9 mouse cellular contexts compared by ENCODE assay signal in the genomic region with DNA sequence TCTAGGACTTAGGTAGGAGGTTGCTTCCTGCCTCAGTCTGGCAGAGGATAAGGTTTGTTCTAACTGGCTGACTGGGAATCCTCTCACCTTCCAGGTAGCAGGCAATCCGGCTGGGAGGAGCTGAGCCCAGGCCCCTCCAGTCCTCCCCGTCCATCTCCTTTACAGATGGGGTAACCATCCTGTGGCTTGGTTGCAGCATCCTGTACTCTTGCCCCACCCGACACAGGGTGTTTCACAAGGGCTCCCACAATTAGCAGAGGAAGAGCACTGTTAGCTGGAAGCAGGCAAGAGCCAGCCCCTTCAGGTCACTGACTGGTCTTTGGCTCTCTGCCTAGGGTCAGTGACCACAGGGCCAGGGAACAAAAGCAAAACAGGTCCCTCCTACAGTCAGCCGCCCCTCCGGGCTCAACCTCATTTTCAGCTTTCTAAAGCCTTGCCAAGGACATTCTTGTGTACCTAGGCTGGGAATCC. TPM values are rescaled to one million over a fixed set of nuclear protein-coding genes. Genes with fewer than 3 reads are reported as not detected.
DNase-seq lines count a peak whose midpoint lies in the region; ATAC-seq and TF ChIP-seq lines count a peak whose summit lies in the region.
"Had no signal": no experiment of that assay in that cellular context is flagged by ENCODE, and none has a peak within 500 bp of the region (broad histone marks: within the 10 kb centered on the region; RNA-seq: fewer than 3 reads in every experiment).

No protein-coding gene starts in this region.

- no peak for TF ChIP-seq CTCF in cerebellum, adult 2 months (IDR thresholded peaks at IDR 0.05; ENCODE audit: borderline replicate concordance, insufficient read depth, low read depth, low read length)

- H3K9me3 ChIP-seq in heart, embryonic 13.5 days, result no peaks in the 10 kb centered on the region

- no peaks in the 10 kb centered on the region for H3K27me3 ChIP-seq in cerebellum, adult 2 months (ENCODE audit: control insufficient read depth, insufficient read depth, low read length)
- no peaks in the 10 kb centered on the region for H3K27me3 ChIP-seq in heart, embryonic 13.5 days (replicated peaks)

- H3K4me1 ChIP-seq in cerebellum, adult 2 months (ENCODE audit: control insufficient read depth, insufficient read depth, low read length), result peaks cover 22% of the 10 kb centered on the region
- peaks cover 48% of the 10 kb centered on the region for H3K4me1 ChIP-seq in heart, embryonic 13.5 days

- peaks cover 79% of the 10 kb centered on the region for H3K79me2 ChIP-seq in macrophage (ENCODE audit: inconsistent target)

- H3K36me3 ChIP-seq in heart, embryonic 13.5 days, result peaks cover 30% of the 10 kb centered on the region
- no peaks in the 10 kb centered on the region for H3K36me3 ChIP-seq in macrophage (ENCODE audit: inconsistent target)

- ATAC-seq in heart, embryonic 13.5 days (ENCODE audit: extremely low read depth, insufficient number of reproducible peaks, low FRiP score, low TSS enrichment), result no peak

- WGBS in cerebellum, adult 2 months, result 42% methylated on average over 5 of the region's 5 CpGs
- WGBS in heart, embryonic 13.5 days, result 39% methylated on average over 5 of the region's 5 CpGs
- WGBS in macrophage (ENCODE audit: missing documents), result 0% methylated on average over 5 of the region's 5 CpGs

- DNase-seq in cerebellum, adult 2 months, result no peak
- DNase-seq in cerebellum, postnatal 10 days, result no peak
- DNase-seq in adipocyte (ENCODE audit: low spot score), result peak; percentile 54
- peak; percentile 79 to 94 for DNase-seq in kidney, postnatal 25 days
- DNase-seq in right cerebral cortex, postnatal 25 days, result no peak
- no peak for DNase-seq in left cerebral cortex, adult 18-20 months (ENCODE audit: low spot score in 2 of 2)

- peak overlapping the region; percentile 97 for H3K9ac ChIP-seq in heart, embryonic 13.5 days

- H3K27ac ChIP-seq in cerebellum, adult 2 months (ENCODE audit: insufficient read depth, low read length), result peak overlapping the region; percentile 33
- H3K27ac ChIP-seq in heart, embryonic 13.5 days (replicated peaks), result peak overlapping the region; percentile 91
- H3K27ac ChIP-seq in macrophage, result peak overlapping the region; percentile 99

- H3K4me2 ChIP-seq in heart, embryonic 13.5 days, result peak overlapping the region; percentile 76

- no peak for TF ChIP-seq POLR2A in cerebellum, adult 2 months (IDR thresholded peaks at IDR 0.05; ENCODE audit: borderline replicate concordance, insufficient read depth, low read length)

- no peak overlapping the region for H3K4me3 ChIP-seq in cerebellum, adult 2 months (replicated peaks; ENCODE audit: insufficient read depth, low read depth, low read length)
- H3K4me3 ChIP-seq in heart, embryonic 13.5 days, result peak overlapping the region; percentile 93
- H3K4me3 ChIP-seq in macrophage (ENCODE audit: inconsistent target), result peak overlapping the region; percentile 52

RNA-seq across cellular contexts. Expression of a gene that starts 3.0 kb away (rescaled TPM):
- 60.5 and 65.3 TPM in 2 replicates for polyA plus RNA-seq in cerebellum, adult 2 months (2012; rRNA removed)
- 18.1 and 19.9 TPM in 2 replicates for polyA plus RNA-seq in heart, embryonic 13.5 days (2015; fragmentation: Nextera tagmentation; extraction: Ambion mirVana)
- 100 to 1,000 TPM; 127 to 265 (median 218) TPM for total RNA-seq in macrophage (2018; cell fraction: chromatin; rRNA removed)
- 10 to 100 TPM; 29.7 to 53.1 (median 42.5) TPM for total RNA-seq in macrophage (2018; cell fraction: cytosol; rRNA removed)
- 100 to 1,000 TPM; 103 to 262 (median 141) TPM for total RNA-seq in macrophage (2018; cell fraction: nucleus; rRNA removed)
- polyA plus RNA-seq in macrophage (2018), result 18.1 to 68.2 TPM (median 39.6 TPM) in 3 replicates
- 10 to 100 TPM; 86.8 to 94.3 TPM for total RNA-seq in left cerebral cortex, adult 18-20 months (2021)

RNA-seq across cellular contexts. Expression of a gene that starts 5.4 kb away (rescaled TPM):
- 76.9 and 80.5 TPM in 2 replicates for polyA plus RNA-seq in cerebellum, adult 2 months (2012; rRNA removed)
- polyA plus RNA-seq in heart, embryonic 13.5 days (2015; fragmentation: Nextera tagmentation; extraction: Ambion mirVana), result 17.7 and 20.4 TPM in 2 replicates
- 100 to 1,000 TPM; 131 to 498 (median 330) TPM for total RNA-seq in macrophage (2018; cell fraction: chromatin; rRNA removed)
- 10 to 100 TPM; 27.1 to 83.0 (median 62.4) TPM for total RNA-seq in macrophage (2018; cell fraction: cytosol; rRNA removed)
- 100 to 1,000 TPM in 25 of 26 experiments, 10 to 100 TPM in 1; 90.8 to 277 (median 168) TPM for total RNA-seq in macrophage (2018; cell fraction: nucleus; rRNA removed)
- 37.3 to 77.5 TPM (median 50.4 TPM) in 3 replicates for polyA plus RNA-seq in macrophage (2018)
- 10 to 100 TPM; 34.9 to 38.6 TPM for total RNA-seq in left cerebral cortex, adult 18-20 months (2021)

RNA-seq across cellular contexts. Expression of a gene that starts 12.7 kb away (rescaled TPM):
- 401 and 403 TPM in 2 replicates for polyA plus RNA-seq in cerebellum, adult 2 months (2012; rRNA removed)
- polyA plus RNA-seq in heart, embryonic 13.5 days (2015; fragmentation: Nextera tagmentation; extraction: Ambion mirVana), result 71.8 and 90.4 TPM in 2 replicates
- 100 to 1,000 TPM; 136 to 537 (median 250) TPM for total RNA-seq in macrophage (2018; cell fraction: chromatin; rRNA removed)
- 10 to 100 TPM; 15.5 to 47.5 (median 25.2) TPM for total RNA-seq in macrophage (2018; cell fraction: cytosol; rRNA removed)
- 100 to 1,000 TPM in 23 of 26 experiments, 10 to 100 TPM in 3; 67.5 to 355 (median 144) TPM for total RNA-seq in macrophage (2018; cell fraction: nucleus; rRNA removed)
- polyA plus RNA-seq in macrophage (2018), result 23.8 to 69.4 TPM (median 36.2 TPM) in 3 replicates
- total RNA-seq in left cerebral cortex, adult 18-20 months (2021), result 100 to 1,000 TPM; 124 to 136 TPM

RNA-seq across cellular contexts. Expression of a gene that starts 13.1 kb away (rescaled TPM):
- 2.1 and 2.3 TPM in 2 replicates for polyA plus RNA-seq in cerebellum, adult 2 months (2012; rRNA removed)
- polyA plus RNA-seq in heart, embryonic 13.5 days (2015; fragmentation: Nextera tagmentation; extraction: Ambion mirVana), result 22.2 and 23.5 TPM in 2 replicates
- 1 to 10 TPM in 1 of 26 experiments, under 1 TPM in 1, not detected in 24; 0.36 to 6.1 TPM for total RNA-seq in macrophage (2018; cell fraction: chromatin; rRNA removed)
- under 1 TPM in 11 of 26 experiments, not detected in 15; 0.08 to 0.61 (median 0.15) TPM for total RNA-seq in macrophage (2018; cell fraction: cytosol; rRNA removed)
- total RNA-seq in macrophage (2018; cell fraction: nucleus; rRNA removed), result under 1 TPM in 2 of 26 experiments, not detected in 24; 0.40 to 0.50 TPM
- polyA plus RNA-seq in macrophage (2018), result not detected in 3 replicates
- total RNA-seq in left cerebral cortex, adult 18-20 months (2021), result 1 to 10 TPM; 1.0 to 1.6 TPM

RNA-seq across cellular contexts. Expression of a gene that starts 17.5 kb away (rescaled TPM):
- 3.3 and 4.5 TPM in 2 replicates for polyA plus RNA-seq in cerebellum, adult 2 months (2012; rRNA removed)
- polyA plus RNA-seq in heart, embryonic 13.5 days (2015; fragmentation: Nextera tagmentation; extraction: Ambion mirVana), result 13.0 and 13.9 TPM in 2 replicates
- total RNA-seq in macrophage (2018; cell fraction: chromatin; rRNA removed), result not detected
- not detected for total RNA-seq in macrophage (2018; cell fraction: cytosol; rRNA removed)
- not detected for total RNA-seq in macrophage (2018; cell fraction: nucleus; rRNA removed)
- polyA plus RNA-seq in macrophage (2018), result not detected in 3 replicates
- total RNA-seq in left cerebral cortex, adult 18-20 months (2021), result 1 to 10 TPM; 7.3 to 8.2 TPM
- total RNA-seq: hematopoietic stem cell, adult 5-6 weeks had no signal

Comparison
In these comparisons a context has a peak if more than half of its experiments do, and no peak if none do; other contexts are left out.
1. DNase-seq: peak in adipocyte (single experiment) and kidney, postnatal 25 days (2 of 2); none in cerebellum, adult 2 months (0 of 2), cerebellum, postnatal 10 days (0 of 2), right cerebral cortex, postnatal 25 days (single experiment) and left cerebral cortex, adult 18-20 months (0 of 2).
2. H3K27ac ChIP-seq: peak in every context shown above with its lines; median percentile 99 in macrophage; 91 in heart, embryonic 13.5 days; 33 in cerebellum, adult 2 months.